Mouse (Mus musculus): ENCODE measurements around the gene Vmn1r235. TPM values are rescaled to one million over a fixed set of nuclear protein-coding genes. Genes with fewer than 3 reads are reported as not detected.

Gene Vmn1r235
- total RNA-seq, 1 experiment, result not detected

DNA sequence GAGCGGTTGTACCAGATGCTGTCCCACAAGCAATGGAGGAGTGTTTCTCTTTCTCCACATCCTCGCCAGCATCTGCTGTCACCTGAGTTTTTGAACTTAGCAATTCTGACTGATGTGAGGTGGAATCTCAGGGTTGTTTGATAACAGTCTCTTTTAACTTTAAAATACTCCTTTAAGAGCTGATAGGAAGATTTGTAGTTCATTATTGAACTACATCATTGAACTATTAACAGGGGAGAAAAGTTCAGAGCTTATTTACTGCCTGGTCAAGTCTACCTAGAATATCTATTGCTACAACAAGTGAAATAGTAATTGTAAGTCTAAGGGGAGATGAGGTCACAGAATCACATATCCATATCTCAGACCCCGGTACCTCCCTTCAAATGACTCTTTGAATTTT is 26.4 kb downstream of the Vmn1r235 start, which contains the start of gene Vmn1r236:
TSS of gene Vmn1r236 (plus strand) at position 301 of the 400 bp plus-strand sequence.
- no peaks in the 10 kb centered on the region for H3K36me3 ChIP-seq (ENCODE audit: control insufficient read depth, insufficient read depth, low read length, poor library complexity, severe bottlenecking)
- in situ Hi-C loops (cut with MboI; ENCODE audit: low sequenced_read_pairs in 2 of 2, unreplicated experiment in 2 of 2), result no loop called here
- no peak within 1 kb of the TSS for H3K27ac ChIP-seq (ENCODE audit: insufficient read depth, low read depth, low read length, poor library complexity, severe bottlenecking)
- no peak within 1 kb of the TSS for H3K9ac ChIP-seq (ENCODE audit: insufficient read depth, low read depth, low read length, poor library complexity, severe bottlenecking)
- no peaks in the 10 kb centered on the region for H3K4me1 ChIP-seq (ENCODE audit: control insufficient read depth in 2 of 2, insufficient read depth in 2 of 2, low read length in 2 of 2, poor library complexity in 1 of 2)
- DNase-seq (ENCODE audit: low read depth, low spot score), result no peak
- H3K4me3 ChIP-seq (ENCODE audit: insufficient read depth in 1 of 2, low read depth in 1 of 2, low read length in 2 of 2, poor library complexity in 1 of 2, severe bottlenecking in 1 of 2), result no peak within 1 kb of the TSS
- TF ChIP-seq MAFK (IDR thresholded peaks at IDR 0.05; ENCODE audit: insufficient read depth, low read depth, low read length) (no peak), ZNF384 (IDR thresholded peaks at IDR 0.05; ENCODE audit: low read depth, low read length) (no peak), CHD2 (IDR thresholded peaks at IDR 0.05; ENCODE audit: low read depth, low read length) (no peak), ZC3H11A (IDR thresholded peaks at IDR 0.05; ENCODE audit: borderline replicate concordance, low read depth, low read length) (no peak), HCFC1 (IDR thresholded peaks at IDR 0.05; ENCODE audit: borderline replicate concordance, insufficient read depth, low read length) (no peak)
- H3K9me3 ChIP-seq (ENCODE audit: control insufficient read depth, insufficient read depth, low read depth, low read length), result no peaks in the 10 kb centered on the region

- H3K4me1 ChIP-seq (ENCODE audit: control insufficient read depth in 2 of 2, insufficient read depth in 2 of 2, low read length in 2 of 2, poor library complexity in 1 of 2), result no peaks in the 10 kb centered on the region
- no peak overlapping the region for H3K27ac ChIP-seq (ENCODE audit: insufficient read depth, low read depth, low read length, poor library complexity, severe bottlenecking)
- DNase-seq (ENCODE audit: low read depth, low spot score), result no peak
- no peak overlapping the region for H3K9ac ChIP-seq (ENCODE audit: insufficient read depth, low read depth, low read length, poor library complexity, severe bottlenecking)
- no peaks in the 10 kb centered on the region for H3K36me3 ChIP-seq (ENCODE audit: control insufficient read depth, insufficient read depth, low read length, poor library complexity, severe bottlenecking)
- H3K9me3 ChIP-seq (ENCODE audit: control insufficient read depth, insufficient read depth, low read depth, low read length), result no peaks in the 10 kb centered on the region
- no peak for TF ChIP-seq CHD2 (IDR thresholded peaks at IDR 0.05; ENCODE audit: low read depth, low read length)
- no peak for TF ChIP-seq ZNF384 (IDR thresholded peaks at IDR 0.05; ENCODE audit: low read depth, low read length)
- no peak for TF ChIP-seq ZC3H11A (IDR thresholded peaks at IDR 0.05; ENCODE audit: borderline replicate concordance, low read depth, low read length)
- no peak for TF ChIP-seq MAFK (IDR thresholded peaks at IDR 0.05; ENCODE audit: insufficient read depth, low read depth, low read length)
- no peak for TF ChIP-seq HCFC1 (IDR thresholded peaks at IDR 0.05; ENCODE audit: borderline replicate concordance, insufficient read depth, low read length)
- in situ Hi-C loops (cut with MboI; ENCODE audit: low sequenced_read_pairs in 2 of 2, unreplicated experiment in 2 of 2), result no loop called here
- H3K4me3 ChIP-seq (ENCODE audit: insufficient read depth in 1 of 2, low read depth in 1 of 2, low read length in 2 of 2, poor library complexity in 1 of 2, severe bottlenecking in 1 of 2), result no peak overlapping the region
Observed at GRCm38 (mm10) chr17:21284395-21284794, 28.2 kb downstream of the Vmn1r235 start.

DNA sequence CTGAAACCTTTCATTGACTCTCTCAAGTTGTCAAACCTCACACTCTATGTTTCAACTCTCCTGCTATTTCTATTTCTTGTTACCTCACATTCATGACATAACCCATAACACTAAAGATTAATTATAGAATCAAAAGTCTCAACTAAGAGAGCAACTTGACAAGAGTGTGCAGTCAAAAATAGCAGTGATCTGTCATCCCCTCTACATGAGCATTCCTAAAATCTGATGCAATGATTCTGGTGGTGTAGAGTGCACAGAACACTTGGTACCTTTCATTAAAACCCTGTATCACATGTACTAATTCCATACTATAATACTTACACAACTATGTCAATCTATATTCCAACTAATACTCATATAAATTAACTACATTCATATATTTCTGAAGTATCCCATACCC is 33.5 kb downstream of the Vmn1r235 start:
- TF ChIP-seq CHD2 (IDR thresholded peaks at IDR 0.05; ENCODE audit: low read depth, low read length) (no peak), ZNF384 (IDR thresholded peaks at IDR 0.05; ENCODE audit: low read depth, low read length) (no peak), HCFC1 (IDR thresholded peaks at IDR 0.05; ENCODE audit: borderline replicate concordance, insufficient read depth, low read length) (no peak), MAFK (IDR thresholded peaks at IDR 0.05; ENCODE audit: insufficient read depth, low read depth, low read length) (no peak), ZC3H11A (IDR thresholded peaks at IDR 0.05; ENCODE audit: borderline replicate concordance, low read depth, low read length) (no peak)
- no peak overlapping the region for H3K9ac ChIP-seq (ENCODE audit: insufficient read depth, low read depth, low read length, poor library complexity, severe bottlenecking)
- no peak overlapping the region for H3K4me3 ChIP-seq (ENCODE audit: insufficient read depth in 1 of 2, low read depth in 1 of 2, low read length in 2 of 2, poor library complexity in 1 of 2, severe bottlenecking in 1 of 2)
- H3K36me3 ChIP-seq (ENCODE audit: control insufficient read depth, insufficient read depth, low read length, poor library complexity, severe bottlenecking), result no peaks in the 10 kb centered on the region
- H3K4me1 ChIP-seq (ENCODE audit: control insufficient read depth in 2 of 2, insufficient read depth in 2 of 2, low read length in 2 of 2, poor library complexity in 1 of 2), result no peaks in the 10 kb centered on the region
- no peak overlapping the region for H3K27ac ChIP-seq (ENCODE audit: insufficient read depth, low read depth, low read length, poor library complexity, severe bottlenecking)
- no peak for DNase-seq (ENCODE audit: low read depth, low spot score)
- in situ Hi-C loops (cut with MboI; ENCODE audit: low sequenced_read_pairs in 2 of 2, unreplicated experiment in 2 of 2), result no loop called here
- no peaks in the 10 kb centered on the region for H3K9me3 ChIP-seq (ENCODE audit: control insufficient read depth, insufficient read depth, low read depth, low read length)

- Histone ChIP-seq H3K27ac (ENCODE audit: insufficient read depth, low read depth, low read length, poor library complexity, severe bottlenecking) (no peak within 1 kb of the TSS), H3K9me3 (ENCODE audit: control insufficient read depth, insufficient read depth, low read depth, low read length) (no peaks in the 10 kb centered on the region), H3K9ac (ENCODE audit: insufficient read depth, low read depth, low read length, poor library complexity, severe bottlenecking) (no peak within 1 kb of the TSS), H3K36me3 (ENCODE audit: control insufficient read depth, insufficient read depth, low read length, poor library complexity, severe bottlenecking) (no peaks in the 10 kb centered on the region), H3K4me3 (ENCODE audit: insufficient read depth in 1 of 2, low read depth in 1 of 2, low read length in 2 of 2, poor library complexity in 1 of 2, severe bottlenecking in 1 of 2) (no peak within 1 kb of the TSS), H3K4me1 (ENCODE audit: control insufficient read depth in 2 of 2, insufficient read depth in 2 of 2, low read length in 2 of 2, poor library complexity in 1 of 2) (no peaks in the 10 kb centered on the region)
- TF ChIP-seq ZC3H11A (IDR thresholded peaks at IDR 0.05; ENCODE audit: borderline replicate concordance, low read depth, low read length), result no peak
- TF ChIP-seq HCFC1 (IDR thresholded peaks at IDR 0.05; ENCODE audit: borderline replicate concordance, insufficient read depth, low read length), result no peak
- no peak for TF ChIP-seq MAFK (IDR thresholded peaks at IDR 0.05; ENCODE audit: insufficient read depth, low read depth, low read length)
- no peak for TF ChIP-seq CHD2 (IDR thresholded peaks at IDR 0.05; ENCODE audit: low read depth, low read length)
- TF ChIP-seq ZNF384 (IDR thresholded peaks at IDR 0.05; ENCODE audit: low read depth, low read length), result no peak
- no peak for DNase-seq (ENCODE audit: low read depth, low spot score)
- in situ Hi-C loops (cut with MboI; ENCODE audit: low sequenced_read_pairs in 2 of 2, unreplicated experiment in 2 of 2), result no loop called here
Observed at GRCm38 (mm10) chr17:21311565-21311964, 55.4 kb downstream of the Vmn1r235 start, which contains the start of gene Vmn1r237. Vmn1r237 (plus strand) TSS chr17:21311865.

Other genes with a start within 250 kb of the Vmn1r235 start
- gene Zfp160, start 247.5 kb upstream of the Vmn1r235 start, total RNA-seq (2012; rRNA removed), result 18.0 and 19.8 TPM in 2 replicates
- not detected in 2 replicates for gene Vmn1r234, start 30.3 kb upstream of the Vmn1r235 start, total RNA-seq (2012; rRNA removed)
- not detected in 2 replicates for gene Vmn1r236, start 26.5 kb downstream of the Vmn1r235 start, total RNA-seq (2012; rRNA removed)
- not detected in 2 replicates for gene Vmn1r237, start 55.5 kb downstream of the Vmn1r235 start, total RNA-seq (2012; rRNA removed)
- 1.7 and 2.4 TPM in 2 replicates for gene Zfp677, start 127.3 kb downstream of the Vmn1r235 start, total RNA-seq (2012; rRNA removed)
- 2.7 and 3.3 TPM in 2 replicates for gene Zfp54, start 166.8 kb downstream of the Vmn1r235 start, total RNA-seq (2012; rRNA removed)
- 6.6 and 8.1 TPM in 2 replicates for gene Zfp51, start 194.0 kb downstream of the Vmn1r235 start, total RNA-seq (2012; rRNA removed)
- 5.0 and 5.9 TPM in 2 replicates for gene Zfp53, start 232.6 kb downstream of the Vmn1r235 start, total RNA-seq (2012; rRNA removed)

Measured in ES-E14 (cell line).